Mouse (Mus musculus) monocyte, adult 2 months (primary cell): Measurements from ENCODE around the gene Spin1.
"Not testable (repeated sequence)": the region's sequence is repeated elsewhere in the genome, so short reads cannot be mapped to it uniquely, and the experiment has no call there.

Experiments used
- DNase-seq, 2 experiments: peaks; one replicate each; pipeline ENCODE4 v3.0.0; 2022; ENCODE audit warnings: low spot score in 2 of 2, low read depth in 1 of 2

Spin1 gene

GRCm38 (mm10) chr13:51100233-51101015 is at the start of gene Spin1:
Gene Spin1, plus strand, starts transcription at chr13:51100880.
- DNase-seq = peak; percentile 20 to 64

- DNase-seq = no peak
These were observed 49.7 kb upstream of the Spin1 start for GRCm38 (mm10) chr13:51051016-51051415.

GRCm38 (mm10) chr13:51052408-51052807 is 48.3 kb upstream of the Spin1 start:
- DNase-seq = no peak

GRCm38 (mm10) chr13:51063024-51063423 is 37.7 kb upstream of the Spin1 start:
- no peak for DNase-seq

- no peak for DNase-seq
These were observed 37.0 kb upstream of the Spin1 start for GRCm38 (mm10) chr13:51063721-51064120.

- no peak for DNase-seq
These were observed 36.3 kb upstream of the Spin1 start for GRCm38 (mm10) chr13:51064429-51064828.

GRCm38 (mm10) chr13:51071063-51071680 is 29.5 kb upstream of the Spin1 start:
- DNase-seq = no peak

- DNase-seq = peak in 1 of 2 experiments; percentile 30
These were observed 28.9 kb upstream of the Spin1 start for GRCm38 (mm10) chr13:51071763-51072276.

GRCm38 (mm10) chr13:51072917-51073843 is 27.5 kb upstream of the Spin1 start:
- no peak for DNase-seq

GRCm38 (mm10) chr13:51074081-51074680 is 26.5 kb upstream of the Spin1 start:
- no peak for DNase-seq

- DNase-seq = not testable (repeated sequence)
These were observed 24.5 kb upstream of the Spin1 start for GRCm38 (mm10) chr13:51076191-51076590.

- DNase-seq = not testable (repeated sequence)
These were observed 22.1 kb upstream of the Spin1 start for GRCm38 (mm10) chr13:51078586-51078985.

- no peak for DNase-seq
These were observed 19.9 kb upstream of the Spin1 start for GRCm38 (mm10) chr13:51080801-51081200.

GRCm38 (mm10) chr13:51084241-51084640 is 16.4 kb upstream of the Spin1 start:
- no peak for DNase-seq

- no peak for DNase-seq
These were observed 14.7 kb upstream of the Spin1 start for GRCm38 (mm10) chr13:51085941-51086340.

GRCm38 (mm10) chr13:51087253-51087652 is 13.4 kb upstream of the Spin1 start:
- no peak for DNase-seq

GRCm38 (mm10) chr13:51088207-51088606 is 12.5 kb upstream of the Spin1 start:
- no peak for DNase-seq

- DNase-seq = no peak
These were observed 11.6 kb upstream of the Spin1 start for GRCm38 (mm10) chr13:51089058-51089457.

- DNase-seq = no peak
These were observed 10.5 kb upstream of the Spin1 start for GRCm38 (mm10) chr13:51090105-51090661.

GRCm38 (mm10) chr13:51093430-51093829 is 7.2 kb upstream of the Spin1 start:
- DNase-seq = no peak
